Mouse (Mus musculus) cerebellum, adult 8-10 months (tissue): ENCODE data around the gene Tcta.
A peak's percentile ranks its signal among the peaks of the same experiment; 100 is the strongest.
"Not testable (repeated sequence)": the region's sequence is repeated elsewhere in the genome, so short reads cannot be mapped to it uniquely, and the experiment has no call there.

ENCODE experiments used
- DNase-seq: peaks from one replicate; pipeline ENCODE4 v3.0.0; 2022

Tcta gene

DNA sequence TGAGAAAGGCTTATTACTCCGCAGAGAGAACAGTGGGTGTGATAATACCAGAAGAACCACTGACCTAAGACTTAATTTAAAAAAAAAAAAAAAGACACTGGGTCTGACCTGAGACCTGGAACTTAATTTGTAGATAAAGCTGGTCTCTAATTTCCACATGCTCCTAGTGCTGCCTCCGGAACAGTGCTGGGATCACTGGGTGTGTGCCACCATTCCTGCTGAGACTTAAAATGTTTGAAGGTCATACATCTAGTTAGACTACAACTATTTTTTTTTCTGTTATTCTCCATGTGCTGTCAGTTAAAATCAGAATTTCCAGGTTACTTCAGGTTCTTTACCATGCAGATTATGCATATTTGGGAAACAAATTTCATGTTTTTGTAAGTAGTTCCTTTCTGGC lies 2.2 kb upstream of the Tcta start:
- no peak for DNase-seq

DNA sequence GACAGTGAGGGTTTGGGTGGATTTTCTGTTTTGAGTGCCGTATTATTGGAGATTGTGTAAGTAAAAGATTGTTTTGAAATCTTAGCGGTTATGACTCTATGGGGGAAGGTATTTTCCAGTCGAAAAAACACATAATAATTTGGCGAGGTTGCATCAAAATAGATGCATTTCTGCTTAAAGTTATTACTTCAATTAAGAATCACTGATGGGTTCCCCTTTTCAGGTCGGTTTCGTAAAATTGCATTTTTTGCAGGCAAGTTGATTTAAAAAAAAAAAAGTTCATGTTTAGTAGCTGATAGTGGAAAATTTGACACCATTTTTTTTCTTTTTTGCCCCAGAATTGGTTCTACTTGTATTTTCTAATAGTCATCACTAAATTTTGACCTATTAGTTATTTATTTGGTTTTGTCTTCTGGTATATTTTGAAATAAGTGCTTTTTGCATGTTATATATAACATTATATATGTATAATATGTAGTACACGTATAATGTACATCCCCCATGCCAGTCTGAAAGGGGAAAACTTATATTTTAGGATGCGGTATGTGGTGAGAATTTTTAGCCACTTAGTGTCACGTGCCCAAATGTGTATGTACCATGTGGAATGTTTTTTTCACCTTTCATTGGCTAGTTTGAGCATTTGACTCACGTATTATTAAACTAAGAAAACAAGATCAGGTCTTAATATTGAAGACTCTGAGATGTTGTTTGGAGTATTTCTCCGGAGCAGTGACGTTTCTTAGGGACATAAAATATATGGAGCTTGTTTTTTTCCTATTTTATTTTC lies 1.3 kb upstream of the Tcta start:
- no peak for DNase-seq

DNA sequence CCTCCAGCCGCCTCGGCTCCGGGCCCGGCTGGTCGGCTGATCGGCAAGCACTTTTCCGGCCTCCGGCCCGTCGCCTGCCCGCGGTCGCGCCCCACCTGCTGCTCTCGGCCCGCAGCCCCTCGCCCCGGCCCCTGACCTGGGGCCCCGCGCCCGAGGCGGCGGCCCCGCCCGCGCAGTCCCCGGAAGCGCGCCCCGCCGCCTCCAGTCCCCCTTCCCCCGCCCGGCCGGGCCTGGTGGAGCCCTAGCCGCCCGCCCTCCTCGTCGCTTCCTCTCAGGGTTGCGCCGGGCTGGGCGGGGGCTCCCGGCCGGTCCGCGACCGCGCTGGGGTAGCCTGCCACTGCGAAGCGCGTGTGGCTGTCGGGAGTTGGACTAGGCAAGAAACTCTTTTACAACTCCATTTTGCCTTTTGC lies 616 bp upstream of the Tcta start:
- no peak for DNase-seq

DNA sequence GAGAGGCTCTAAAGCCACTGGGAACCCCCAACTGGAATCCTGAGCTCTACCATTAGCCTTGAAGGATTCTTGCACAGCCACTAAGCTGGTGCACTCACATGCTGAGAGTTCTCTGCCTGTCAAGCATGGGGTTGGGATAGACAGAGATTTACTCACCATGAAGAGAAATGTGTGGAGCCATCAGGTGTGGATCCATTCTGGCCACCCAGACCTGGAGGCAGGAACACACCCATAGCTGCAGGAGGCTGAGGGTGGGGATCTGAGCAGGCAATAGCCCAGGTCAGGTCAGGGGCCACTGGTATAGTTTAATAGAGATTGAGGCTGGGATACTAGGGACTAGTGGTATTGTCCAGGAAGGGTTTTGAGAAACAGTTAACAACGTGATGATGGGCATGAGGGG lies 790 bp downstream of the Tcta start:
- peak; percentile 45 for DNase-seq

DNA sequence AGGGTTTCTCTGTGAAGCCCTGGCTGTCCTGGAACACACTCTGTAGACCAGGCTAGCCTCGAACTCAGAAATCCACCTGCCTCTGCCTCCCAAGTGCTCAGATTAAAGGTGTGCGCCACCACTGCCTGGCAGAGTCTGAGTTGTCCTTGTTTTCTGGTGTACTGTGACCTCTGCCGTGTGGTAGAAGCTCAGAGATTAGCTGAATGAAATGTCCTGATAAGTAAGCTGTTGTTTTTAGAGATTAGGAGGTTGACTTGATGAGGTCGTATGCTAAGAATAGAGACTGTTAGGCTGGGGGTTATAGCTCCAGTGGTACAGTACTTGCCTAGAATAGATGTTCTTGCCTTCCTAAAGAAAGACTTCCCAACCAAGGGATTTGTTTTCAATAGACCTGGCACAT lies 1.2 kb downstream of the Tcta start:
- DNase-seq, result no peak

DNA sequence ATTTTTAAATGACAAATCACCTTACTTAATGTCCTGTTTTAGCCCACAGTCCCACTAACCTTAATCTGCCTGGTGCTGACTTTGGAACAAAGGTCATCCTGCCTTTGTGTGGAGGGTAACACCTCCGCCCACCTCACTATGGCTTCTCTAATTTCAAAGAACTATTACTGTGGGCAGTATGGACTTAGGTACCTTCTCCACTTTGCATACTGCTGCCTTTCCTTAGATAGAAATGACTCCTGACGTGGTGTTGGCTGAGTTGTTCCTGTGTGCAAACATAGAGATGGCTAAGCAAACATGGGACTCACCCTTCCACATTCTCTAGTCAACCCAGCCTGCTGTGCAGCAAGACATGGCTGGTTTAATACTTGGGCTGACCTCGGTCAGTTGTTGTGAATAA lies 4.1 kb downstream of the Tcta start:
- DNase-seq, result no peak

DNA sequence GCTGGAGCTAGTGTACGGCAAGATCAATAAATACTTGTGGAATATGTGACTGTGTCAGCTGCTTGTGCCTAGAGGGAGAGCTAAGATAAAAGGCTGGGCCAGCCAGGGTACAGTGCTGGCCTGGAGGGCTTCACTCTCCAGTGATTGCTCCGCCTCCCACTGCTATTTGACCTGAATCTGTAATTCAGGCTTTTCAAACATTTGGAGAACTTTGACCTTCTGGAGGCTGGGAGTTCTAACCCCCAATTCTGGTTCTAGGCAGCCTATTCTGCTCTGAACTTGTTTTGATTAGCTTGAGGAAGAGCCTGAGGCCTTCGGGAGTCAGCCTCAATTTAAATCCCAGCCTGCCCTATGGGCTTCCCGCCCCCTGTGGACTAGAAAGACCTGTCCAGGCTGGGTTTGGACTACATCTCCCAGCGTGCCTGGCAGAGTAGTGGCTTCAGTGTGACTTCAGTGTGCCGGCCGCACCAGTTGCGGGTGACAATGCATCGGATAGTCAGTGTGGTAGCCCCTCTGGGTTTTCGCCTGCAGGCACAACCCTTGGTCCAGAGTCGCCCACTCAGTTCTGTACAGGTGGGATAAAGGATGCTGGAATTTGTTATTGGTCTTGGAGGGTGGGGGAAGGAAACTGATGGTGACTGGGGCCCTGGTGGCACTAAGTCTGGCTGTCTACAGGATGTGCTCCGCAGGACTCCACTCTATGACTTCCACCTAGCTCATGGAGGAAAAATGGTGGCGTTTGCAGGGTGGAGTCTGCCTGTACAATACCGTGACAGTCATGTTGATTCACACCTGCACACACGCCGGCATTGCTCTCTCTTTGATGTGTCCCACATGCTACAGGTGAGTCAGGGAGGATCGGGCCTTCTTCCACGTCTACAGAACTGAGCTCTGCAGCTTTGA lies 9.3 kb downstream of the Tcta start, which contains the start of gene Amt:
TSS of gene Amt (plus strand) at position 401 of the 903 bp plus-strand sequence.
- peak; percentile 45 for DNase-seq

DNA sequence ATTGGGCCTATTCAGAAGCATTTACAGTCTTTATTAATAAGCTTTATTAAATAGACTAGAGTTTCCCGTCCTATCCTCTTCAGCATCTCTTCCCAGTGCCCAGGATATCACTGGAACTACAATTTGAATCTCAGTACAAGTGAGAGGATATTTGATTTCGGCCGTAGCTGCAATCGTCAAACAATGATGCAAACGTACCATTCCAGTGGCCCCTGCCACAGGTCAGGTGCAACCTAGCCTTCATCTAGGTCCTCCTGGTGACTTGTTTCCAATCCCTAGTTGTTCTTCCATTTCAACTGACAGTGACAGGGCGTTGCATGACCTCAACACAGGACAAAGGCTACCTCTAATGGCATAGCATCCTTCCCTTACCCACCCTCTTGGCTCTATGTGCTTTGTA lies 15.2 kb downstream of the Tcta start:
- DNase-seq, result no peak

DNA sequence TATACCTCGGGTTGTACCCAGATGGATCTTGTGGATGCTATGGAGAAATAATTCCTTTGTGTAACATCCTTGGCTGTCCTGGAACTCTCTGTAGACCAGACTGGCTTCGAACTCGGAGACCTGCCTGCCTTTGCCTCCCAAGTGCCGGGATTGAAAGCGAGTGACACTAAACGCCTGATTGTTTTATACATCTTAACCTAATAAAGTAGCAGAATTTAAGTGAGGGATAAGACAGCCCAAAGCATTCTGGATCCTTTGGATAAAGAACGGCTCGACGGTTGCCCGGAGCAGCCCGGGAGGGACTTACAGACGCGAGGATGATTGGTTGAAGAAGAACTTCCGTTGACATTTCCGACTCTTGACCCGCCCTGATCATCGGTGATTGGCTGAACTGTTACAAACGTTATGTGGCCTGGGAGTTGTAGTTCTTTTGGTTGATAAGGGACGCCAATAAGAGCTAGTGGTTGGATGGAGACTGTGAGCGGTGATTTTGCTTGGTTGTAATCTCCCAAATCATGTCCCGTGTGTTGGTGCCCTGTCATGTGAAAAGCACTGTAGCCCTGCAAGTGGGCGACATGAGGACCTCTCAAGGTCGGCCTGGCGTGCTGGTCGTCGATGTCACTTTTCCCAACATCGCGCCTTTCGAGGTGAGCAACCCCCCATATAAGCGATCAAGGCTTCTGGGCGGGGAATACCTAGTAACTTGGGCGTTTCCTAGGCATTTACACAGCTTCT lies 15.8 kb downstream of the Tcta start, which contains the start of gene Nicn1:
TSS of gene Nicn1 (plus strand) at position 414 of the 735 bp plus-strand sequence.
- peak; percentile 88 for DNase-seq

DNA sequence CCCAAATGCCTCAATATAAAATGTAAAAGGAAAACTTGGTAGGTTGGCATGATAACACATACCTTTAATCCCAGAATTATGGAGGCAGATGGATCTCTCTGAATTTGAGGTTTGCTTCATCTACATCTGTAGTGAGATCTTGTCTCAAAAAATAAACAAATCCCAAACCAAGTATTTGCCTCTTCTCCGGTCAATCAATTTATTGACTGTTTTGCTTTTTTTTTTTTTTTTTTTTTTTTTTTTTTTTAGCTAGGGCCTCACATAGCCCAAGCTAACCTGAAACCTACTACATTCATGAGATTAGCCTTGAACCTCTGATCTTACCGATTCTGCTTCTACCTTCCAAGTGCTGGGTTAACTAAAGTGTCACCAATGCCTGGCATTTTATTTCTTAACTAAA lies 16.6 kb downstream of the Tcta start:
- DNase-seq, result no peak

DNA sequence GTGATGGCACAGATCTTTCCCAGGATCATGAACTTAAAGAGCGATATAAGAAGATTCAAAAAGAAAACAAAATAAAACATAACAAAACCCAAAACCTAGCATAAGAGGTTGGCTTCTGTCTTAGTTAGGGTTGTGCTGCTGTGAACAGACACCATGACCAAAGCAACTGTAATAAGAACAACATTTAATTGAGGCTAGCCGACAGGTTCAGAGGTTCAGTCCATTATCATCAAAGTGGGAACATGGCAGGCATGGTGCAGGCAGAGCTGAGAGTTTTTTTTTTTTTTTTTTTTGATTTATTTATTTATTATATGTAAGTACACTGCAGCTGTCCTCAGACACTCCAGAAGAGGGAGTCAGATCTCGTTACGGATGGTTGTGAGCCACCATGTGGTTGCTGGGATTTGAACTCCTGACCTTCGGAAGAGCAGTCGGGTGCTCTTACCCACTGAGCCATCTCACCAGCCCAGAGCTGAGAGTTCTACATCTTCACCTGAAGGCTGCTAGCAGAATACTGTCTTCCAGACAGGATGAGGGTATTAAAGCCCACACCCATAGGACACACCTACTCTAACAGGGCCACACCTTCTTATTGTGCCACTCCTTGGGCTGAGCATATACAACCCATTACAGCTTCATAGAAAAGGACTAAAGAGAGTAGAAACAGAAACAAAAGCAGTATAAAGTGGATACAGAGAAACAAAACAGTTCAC lies 18.3 kb downstream of the Tcta start:
- not testable (repeated sequence) for DNase-seq

DNA sequence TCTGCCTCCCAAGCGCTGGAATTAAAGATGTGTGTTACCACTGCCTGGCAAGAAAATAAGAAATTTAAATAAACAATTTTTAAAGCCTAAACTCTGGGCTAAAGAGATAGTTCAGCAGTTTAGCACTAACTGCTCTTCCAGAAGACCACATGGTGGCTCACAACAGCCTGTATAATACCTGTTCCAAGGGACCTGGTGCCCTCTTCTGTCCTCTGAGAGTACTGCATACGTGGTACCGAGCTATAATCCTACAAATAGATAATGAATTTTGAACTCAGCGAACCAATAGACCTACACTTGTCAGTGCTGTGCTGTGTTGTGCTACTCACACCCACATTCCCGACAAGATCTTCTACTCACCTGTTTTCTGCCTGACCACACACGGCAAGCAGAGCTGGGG lies 21.6 kb downstream of the Tcta start:
- DNase-seq, result peak; percentile 72

DNA sequence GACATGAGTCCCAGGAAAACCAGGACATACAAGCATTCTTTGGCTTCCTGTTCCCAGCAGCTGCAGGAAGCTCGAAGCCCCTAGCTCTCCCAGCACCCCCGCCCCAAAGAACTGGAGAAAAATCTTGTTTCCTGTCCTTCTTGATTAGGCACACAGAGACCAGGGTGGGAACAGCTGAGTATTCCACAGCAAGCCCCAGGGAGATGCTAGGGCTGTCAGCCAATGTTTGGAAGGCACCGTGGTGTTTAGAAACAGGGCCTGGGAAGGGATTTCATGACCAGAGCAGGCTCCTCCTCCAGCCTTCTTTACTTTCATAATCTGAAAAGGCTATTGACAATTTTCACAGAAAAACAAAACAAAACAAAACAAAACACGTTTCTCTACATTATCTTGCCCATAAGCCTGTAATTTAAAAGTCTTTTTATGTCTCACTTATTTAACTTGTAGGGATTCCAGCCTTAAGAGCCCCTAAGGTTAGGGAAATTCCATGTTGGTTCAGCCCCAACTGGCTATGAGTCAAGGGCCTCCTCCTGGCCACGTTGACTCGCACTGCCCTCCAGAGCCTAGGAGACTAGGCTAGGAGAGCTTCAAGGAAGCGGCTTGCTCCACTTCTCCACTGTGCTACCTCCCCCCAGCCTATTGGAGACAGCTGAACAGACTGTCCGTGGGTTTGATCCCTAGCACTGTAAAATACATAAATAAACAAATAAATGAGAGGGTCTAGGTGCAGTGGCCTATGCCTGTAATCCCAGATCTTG lies 25.7 kb downstream of the Tcta start:
- DNase-seq, result no peak

DNA sequence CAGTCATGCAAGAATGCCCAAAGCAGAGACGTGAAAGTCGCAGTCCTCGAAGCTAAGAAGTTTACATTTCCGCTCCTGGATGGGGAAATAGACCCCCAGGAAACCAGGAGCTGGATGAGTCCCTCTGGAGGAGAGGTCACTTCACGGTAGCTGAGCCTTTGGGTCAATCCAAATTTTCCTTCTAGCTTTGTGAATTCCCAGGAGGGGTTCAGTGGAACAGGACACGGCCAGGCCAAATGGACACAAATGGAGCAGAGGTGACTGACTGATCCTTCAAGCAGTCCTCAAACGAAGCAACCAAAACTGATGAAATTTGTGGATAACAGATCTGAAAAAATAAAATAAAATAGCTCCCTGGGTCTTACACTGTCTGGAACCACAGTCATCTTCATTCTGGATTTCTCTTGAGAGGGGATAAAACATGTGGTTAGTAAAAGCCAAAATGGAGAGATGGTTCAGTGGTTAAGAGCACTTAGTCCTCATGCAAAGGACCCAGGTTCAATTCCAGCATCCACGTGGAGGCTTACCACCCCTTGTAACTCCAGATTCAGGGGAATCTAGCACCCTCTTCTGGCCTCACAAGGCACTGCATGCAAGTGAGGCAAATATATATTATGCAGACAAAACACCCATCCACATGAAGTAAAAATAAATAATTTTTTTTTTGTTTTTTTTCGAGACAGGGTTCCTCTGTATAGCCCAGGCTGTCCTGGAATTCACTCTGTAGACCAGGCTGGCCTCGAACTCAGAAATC lies 27.1 kb downstream of the Tcta start:
- DNase-seq, result no peak

DNA sequence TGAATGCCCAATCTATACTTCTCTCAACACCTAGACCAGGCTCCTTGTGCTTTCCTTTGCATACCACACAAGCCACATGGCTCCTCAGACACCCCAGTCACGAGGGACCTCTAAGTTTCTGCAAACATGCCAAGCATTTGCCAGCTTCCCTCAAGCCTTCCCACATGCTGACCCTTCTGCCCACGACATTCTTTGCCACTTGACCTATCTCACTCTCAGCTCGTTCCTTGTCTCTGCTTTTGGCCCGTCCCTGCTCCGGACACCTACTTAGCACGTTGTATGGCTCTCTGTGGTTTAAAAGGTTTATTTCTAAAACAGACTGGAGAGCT lies 30.7 kb downstream of the Tcta start:
- no peak for DNase-seq

DNA sequence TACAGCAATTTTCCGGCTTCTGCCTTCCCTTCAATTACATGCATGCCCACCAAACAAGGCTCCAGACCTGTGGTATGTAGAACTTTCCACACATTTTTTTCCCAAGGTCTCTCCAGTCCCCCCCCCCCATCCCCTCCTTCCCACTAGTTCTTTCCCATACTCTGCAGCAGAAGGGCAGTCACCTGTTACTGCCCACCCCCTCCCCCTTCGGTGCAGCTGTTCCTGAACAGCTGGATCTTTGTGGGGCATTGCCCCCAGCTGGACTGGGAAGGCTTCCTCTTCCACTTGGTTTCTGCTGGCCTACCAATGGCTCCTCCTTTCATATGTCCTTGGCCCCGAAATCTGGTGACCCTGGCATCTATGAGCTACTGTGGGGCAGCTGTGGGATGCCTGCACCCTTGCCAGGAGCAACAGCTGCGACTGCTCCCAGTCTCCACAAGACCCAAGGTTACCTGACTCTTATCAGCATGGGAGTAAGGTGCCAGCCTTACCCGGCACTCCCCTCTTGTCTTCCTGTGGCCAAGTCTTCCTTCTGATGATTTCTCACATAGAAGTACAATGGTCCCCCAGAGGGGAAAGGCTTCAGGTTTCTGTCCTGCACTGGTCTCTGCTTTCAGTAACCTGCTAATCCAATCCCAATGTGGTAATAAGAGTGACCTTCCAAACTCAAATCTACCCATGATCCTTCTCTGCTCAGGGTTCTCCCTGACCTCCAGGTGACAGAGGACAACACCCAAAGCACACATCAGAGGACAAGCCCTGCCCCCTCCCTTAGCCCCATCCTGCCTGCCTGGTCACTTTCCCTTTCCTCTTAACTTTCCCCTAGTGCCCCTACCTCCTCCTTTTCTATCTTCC lies 31.3 kb downstream of the Tcta start:
- DNase-seq, result no peak

DNA sequence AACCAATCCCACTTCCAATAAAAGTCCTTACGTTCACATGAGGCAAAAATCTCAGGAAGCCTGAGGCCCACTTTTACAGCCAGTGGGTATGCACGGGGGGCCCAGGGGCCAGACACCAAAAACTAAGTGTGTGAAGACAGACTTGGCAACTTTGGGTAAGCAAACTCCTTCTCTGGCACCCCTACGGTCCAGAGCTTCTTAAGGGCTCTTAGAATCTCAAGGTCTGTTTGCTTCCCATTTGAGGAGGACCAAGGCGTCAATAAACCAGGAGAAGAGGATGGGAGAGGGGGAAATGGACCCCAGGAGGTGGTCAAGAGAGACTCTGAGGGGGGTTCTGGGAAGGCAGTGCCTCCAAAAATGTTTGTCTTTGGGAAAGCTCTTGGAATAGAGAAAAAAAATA lies 32.5 kb downstream of the Tcta start:
- no peak for DNase-seq

DNA sequence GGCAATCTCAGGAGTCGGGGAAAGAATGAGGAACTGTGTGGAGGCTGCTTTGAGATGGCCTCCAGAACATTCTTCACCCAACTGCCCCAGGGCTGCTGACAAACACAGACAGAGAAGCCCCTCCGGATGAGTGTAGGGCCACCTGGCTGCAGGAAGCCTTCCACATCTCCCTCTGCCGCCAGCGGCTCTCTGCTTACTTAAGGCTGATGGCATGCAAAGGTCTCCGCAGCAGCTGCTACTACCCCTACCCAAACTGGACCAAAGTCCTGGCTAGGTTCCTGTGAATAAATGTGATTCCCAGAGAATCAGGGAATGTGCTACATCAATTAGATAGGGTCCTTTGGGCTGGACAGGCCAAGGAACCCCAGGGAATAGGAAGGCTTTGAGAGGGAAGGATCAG lies 33.3 kb downstream of the Tcta start:
- DNase-seq, result no peak

DNA sequence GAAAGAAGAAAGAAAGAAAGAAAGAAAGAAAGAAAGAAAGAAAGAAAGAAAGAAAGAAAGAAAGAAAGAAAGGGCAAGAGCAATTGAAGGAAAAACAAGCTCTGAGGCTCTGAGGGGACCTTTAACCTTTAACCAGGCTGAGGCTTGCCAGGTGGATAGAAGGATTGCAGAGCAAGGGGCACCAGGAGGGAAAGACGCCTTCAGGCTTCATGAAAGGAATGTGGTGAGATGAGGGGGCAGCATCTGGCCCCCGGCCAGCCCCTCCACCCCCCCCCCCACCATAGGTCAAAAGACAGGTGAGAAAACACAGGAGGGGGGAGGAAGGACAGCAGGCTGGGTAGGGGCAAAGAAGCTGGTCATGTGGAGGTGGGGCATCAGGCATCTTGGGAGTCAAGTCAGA lies 34.0 kb downstream of the Tcta start:
- DNase-seq, result no peak

DNA sequence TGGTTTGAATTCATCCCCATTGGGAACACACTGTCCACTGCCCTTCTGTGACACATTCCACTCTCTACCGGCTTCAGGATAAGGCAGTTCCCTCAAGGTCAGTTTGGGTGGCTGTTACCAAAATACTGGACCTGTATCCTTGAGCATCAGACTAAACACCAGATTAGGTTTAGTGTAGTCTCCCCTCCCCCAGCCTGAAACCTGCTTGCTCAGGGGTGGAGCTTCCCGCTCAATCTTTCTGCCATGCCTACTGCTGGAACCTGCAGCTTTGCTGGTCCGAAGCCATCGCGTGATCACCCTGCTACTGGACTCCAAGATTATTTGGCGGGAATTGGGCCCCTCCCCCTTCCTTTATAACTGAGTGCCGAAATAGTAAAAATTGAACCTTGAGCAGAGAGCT lies 37.3 kb downstream of the Tcta start:
- DNase-seq, result not testable (repeated sequence)
